Mouse (Mus musculus) erythroblast, embryonic 14.5 days (primary cell): Measurements from ENCODE around the gene Kif6.

Experiments
- GATA1 ChIP-seq: IDR thresholded peaks from 2 replicates; pipeline ENCODE4 v1.6.1; 2012; ENCODE audit warnings: low read length, inconsistent platforms, mixed read lengths
- TAL1 ChIP-seq: IDR thresholded peaks from 3 replicates; pipeline ENCODE4 v1.6.1; 2012; ENCODE audit warnings: low read length, inconsistent platforms, mixed read lengths

GRCm38 (mm10) chr17:49738351-49738750 lies 123.4 kb downstream of the Kif6 start:
- TF ChIP-seq TAL1, result no peak
- no peak for TF ChIP-seq GATA1
